Comparison of ENCODE assay signal across 18 mouse cellular contexts in the genomic region with DNA sequence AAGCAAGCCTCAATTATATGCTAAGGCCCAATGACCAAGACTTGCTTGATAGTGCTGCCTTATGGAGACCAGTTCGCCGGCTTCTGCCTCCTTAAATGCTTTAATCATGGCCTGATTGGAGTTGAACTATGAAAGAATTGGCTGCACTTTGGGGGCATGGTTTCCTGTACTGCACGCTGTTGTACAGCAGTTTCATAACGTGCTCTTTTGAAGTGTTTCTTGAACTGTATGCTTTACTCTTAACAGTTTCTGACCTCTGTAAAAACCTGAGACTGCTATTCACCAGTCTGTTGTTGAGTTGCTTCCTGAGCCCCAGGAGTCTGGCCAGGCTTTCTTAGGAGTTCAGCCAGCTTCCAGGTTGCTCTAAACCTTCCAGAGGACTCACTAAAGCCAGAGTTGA.
"Had no signal": no experiment of that assay in that cellular context is flagged by ENCODE, and none has a peak within 500 bp of the region (broad histone marks: within the 10 kb centered on the region; RNA-seq: fewer than 3 reads in every experiment).

No protein-coding gene starts in this region.

- H3K4me1 ChIP-seq: liver, embryonic 13.5 days; stomach, embryonic 15.5 days had no signal

- H3K27ac ChIP-seq: hindbrain, postnatal 0 days; kidney, postnatal 0 days; left cerebral cortex, adult 2 months; liver, embryonic 13.5 days; midbrain, embryonic 10.5 days; midbrain, embryonic 13.5 days; neural tube, embryonic 13.5 days; stomach, embryonic 15.5 days had no signal

- H3K4me3 ChIP-seq: left cerebral cortex, adult 2 months; liver, embryonic 13.5 days; megakaryocyte, embryonic 14.5 days; midbrain, embryonic 10.5 days; midbrain, embryonic 13.5 days; myocyte; neural tube, embryonic 13.5 days; stomach, embryonic 15.5 days had no signal

- H3K36me3 ChIP-seq: liver, embryonic 13.5 days; midbrain, embryonic 10.5 days; midbrain, embryonic 13.5 days; neural tube, embryonic 13.5 days; stomach, embryonic 15.5 days had no signal

- H3K27me3 ChIP-seq: liver, embryonic 13.5 days; midbrain, embryonic 13.5 days; neural tube, embryonic 13.5 days; stomach, embryonic 15.5 days had no signal

- DNase-seq: kidney, adult 18-20 months; kidney, postnatal 4 days; layer of hippocampus, postnatal 36 days; liver, embryonic 13.5 days; lung, embryonic 14.5 days; retina, postnatal 1 day; right cerebral cortex, postnatal 25 days; spleen, adult 18-20 months; thymus, postnatal 25 days had no signal
